Mouse (Mus musculus): ENCODE results near the gene Rpl9-ps1.

Gene Rpl9-ps1

DNA sequence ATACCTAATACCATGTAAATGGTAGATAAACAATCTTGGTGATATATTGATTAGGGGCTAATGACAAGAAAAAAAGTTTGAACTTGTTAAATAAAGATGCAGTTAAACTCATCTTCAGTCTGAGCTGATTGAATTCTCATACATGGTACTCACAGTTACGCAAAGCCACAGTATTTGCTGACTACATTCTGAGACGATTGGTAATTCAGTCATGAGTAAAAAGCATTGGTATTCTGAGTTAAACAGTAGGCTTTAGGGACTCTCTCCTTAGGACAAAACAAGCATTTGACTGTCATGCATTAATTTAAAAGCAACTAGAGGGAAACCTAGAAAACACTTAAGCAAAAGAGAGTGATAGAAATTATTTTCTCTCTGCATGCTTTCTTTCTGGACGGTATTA is 21.8 kb downstream of the Rpl9-ps1 start:
- no peak for DNase-seq (ENCODE audit: low spot score)

GRCm38 (mm10) chr11:83619037-83619436 is 26.4 kb downstream of the Rpl9-ps1 start:
- no peak for DNase-seq (ENCODE audit: low spot score)

DNA sequence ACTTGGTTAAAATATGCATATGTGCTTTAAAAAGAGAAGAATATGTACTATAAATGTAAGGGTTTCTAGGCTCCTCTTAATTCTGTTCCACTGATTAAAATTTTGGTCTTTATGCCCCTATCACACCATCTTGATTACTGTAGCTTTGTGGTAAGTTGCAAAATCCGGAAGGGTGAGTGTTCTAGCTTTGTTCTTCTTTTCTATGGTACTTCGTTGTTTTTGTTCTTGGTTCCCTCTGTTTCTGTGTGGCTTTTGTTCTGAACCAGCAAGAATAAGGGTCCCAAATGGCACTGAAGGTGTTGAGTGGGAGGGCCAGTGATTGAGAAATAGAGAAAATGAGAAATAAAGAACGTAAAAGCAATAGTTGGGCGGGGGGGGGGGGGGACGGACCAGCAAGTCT is 27.2 kb downstream of the Rpl9-ps1 start:
- no peak for DNase-seq (ENCODE audit: low spot score)

- no peak for DNase-seq (ENCODE audit: low spot score)
These were observed 28.8 kb downstream of the Rpl9-ps1 start for GRCm38 (mm10) chr11:83616586-83616985.

DNA sequence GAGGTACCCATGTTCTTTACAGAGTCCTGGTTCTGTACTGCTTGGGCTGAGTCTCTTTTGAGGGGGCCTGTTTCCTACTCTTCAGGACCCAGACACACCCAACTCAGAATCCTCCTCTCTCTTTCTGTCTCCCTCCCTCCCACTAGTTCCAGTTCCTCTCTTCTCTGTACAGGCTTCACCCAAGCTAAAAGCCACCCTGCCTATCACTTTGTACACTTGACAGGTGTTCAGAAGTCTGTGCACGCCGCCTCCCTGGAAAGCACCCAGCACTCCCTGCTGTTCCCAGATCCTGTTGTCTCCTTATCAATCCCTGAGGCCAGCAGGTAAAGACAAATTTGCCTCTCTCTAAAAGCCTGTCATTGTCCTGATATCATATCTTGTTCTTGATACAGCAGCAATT is 34.5 kb downstream of the Rpl9-ps1 start:
- no peak for DNase-seq (ENCODE audit: low spot score)

DNA sequence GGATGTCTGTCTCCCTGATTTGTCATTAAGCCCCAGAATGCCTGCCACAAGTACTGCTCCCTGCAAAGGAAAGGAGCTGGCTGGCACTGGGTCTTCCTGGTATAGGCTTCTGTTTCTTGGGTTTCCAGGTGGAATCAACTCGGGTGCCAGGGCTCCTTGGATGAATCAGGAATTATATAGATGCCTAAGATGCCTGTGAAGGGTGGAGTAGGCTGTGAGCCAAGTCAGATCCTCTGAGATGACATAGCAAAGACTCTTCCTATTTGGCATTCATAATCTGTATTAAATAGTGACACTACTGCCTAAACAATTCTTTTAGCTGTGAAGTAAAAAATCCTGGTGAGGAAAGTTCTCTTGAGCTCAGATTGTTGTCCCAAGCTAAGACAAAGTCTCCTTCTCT is 39.0 kb downstream of the Rpl9-ps1 start:
- DNase-seq (ENCODE audit: low spot score), result no peak

- no peak for DNase-seq (ENCODE audit: low spot score)
These were observed 39.9 kb downstream of the Rpl9-ps1 start for GRCm38 (mm10) chr11:83605535-83605934.

DNA sequence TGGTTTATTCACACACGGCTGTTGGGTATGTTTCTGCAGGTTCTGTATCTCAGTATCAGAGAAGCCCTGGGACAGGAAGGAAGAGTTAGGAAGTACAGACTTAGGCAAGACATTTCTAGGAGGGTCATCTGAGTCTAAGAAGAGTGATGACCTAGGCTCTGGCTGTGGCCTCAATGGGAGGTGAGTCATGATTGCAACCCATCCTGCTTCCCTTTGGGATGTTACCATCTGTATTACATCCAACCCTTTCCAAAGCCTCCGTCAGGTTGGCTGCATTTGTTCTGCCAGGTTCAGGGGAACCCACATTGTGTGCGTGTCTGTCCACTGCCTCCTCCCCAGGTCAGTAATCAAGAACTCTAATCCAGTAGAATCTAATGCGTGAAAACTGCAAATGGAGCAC is 40.7 kb downstream of the Rpl9-ps1 start:
- no peak for DNase-seq (ENCODE audit: low spot score)

DNA sequence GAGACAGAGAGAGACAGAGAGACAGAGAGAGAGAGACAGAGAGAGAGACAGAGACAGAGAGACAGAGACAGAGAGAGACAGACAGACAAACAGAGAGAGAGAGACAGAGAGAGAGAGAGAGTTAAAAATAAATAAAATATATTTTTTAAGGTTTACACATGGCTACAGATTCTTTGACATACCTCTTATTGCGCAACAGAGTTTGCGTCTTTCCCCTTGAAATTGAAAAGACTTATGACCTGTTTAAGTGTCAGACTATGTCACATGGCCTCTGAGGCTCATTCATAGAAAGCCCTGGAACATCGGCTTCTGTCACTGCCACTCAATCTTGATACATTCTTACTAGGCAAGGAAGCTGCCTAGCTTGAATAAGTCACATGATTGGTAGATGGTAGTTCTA is 42.0 kb downstream of the Rpl9-ps1 start:
- DNase-seq (ENCODE audit: low spot score), result no peak

DNA sequence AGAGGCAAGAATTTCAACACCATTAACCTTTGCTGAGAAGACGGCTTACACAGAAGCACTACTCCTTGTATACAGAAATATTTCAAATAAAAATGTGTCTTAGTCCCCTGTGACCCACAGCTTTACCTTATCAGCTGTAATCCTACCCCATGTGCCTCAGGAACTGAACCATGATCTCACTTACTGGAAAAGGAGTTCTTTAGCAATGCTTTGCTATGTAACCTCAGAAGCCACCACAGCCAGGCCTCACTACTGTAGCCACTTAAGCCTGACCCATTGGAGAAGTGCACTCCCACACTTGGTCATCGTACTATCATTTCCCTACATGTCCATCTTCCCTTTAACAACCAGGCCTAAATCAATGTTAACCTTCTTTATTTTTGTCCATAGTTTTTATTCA is 44.8 kb downstream of the Rpl9-ps1 start:
- DNase-seq (ENCODE audit: low spot score), result no peak

DNA sequence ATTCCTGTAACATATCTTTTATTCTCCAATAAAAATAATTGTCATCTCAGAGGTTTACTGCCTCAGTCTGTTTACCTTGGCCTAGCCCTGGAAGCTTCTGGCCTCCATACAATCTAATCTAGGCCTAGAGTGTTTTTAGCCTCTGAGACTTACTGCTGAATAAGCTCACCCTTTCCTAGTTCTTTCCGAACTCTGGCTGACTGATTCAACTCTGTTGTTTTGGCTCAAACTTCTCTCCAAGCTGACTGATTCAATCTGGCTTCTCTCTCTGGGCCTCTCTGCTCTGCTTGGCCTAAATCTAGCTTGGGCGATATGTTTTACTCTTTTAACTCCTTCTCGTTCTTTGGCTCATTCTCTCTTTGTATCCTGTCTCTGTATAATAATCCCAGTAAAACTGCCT is 46.4 kb downstream of the Rpl9-ps1 start:
- DNase-seq (ENCODE audit: low spot score), result no peak

DNA sequence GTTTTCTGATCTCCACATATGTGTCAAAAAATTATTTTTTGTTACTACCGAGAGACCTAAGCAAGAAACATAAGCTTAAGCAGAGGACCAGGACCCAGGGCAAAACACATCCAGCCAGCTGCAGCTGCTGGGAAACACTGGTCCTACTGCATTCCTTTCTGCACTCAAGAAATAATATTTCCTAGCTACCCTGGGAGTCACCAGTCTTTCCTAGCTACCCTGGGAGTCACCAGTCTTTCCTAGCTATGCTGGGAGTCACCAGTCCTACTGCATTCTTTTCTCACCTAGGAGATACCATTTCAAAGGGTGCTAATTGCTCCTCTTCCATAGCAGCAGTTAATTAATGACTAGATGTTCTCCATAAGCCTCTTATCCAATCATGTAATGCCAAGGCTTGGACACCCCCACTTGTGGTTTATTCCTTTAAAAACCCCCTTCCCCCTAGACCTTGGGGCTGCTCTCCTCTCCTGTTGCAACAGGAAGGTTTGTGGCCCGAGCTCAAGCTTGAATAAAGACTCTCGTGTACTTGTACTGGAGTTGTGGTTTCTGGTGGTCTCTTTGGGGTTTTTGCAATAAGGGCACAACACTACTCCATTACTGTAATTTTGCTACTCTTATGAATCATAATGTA is 47.1 kb downstream of the Rpl9-ps1 start:
- no peak for DNase-seq (ENCODE audit: low spot score)

DNA sequence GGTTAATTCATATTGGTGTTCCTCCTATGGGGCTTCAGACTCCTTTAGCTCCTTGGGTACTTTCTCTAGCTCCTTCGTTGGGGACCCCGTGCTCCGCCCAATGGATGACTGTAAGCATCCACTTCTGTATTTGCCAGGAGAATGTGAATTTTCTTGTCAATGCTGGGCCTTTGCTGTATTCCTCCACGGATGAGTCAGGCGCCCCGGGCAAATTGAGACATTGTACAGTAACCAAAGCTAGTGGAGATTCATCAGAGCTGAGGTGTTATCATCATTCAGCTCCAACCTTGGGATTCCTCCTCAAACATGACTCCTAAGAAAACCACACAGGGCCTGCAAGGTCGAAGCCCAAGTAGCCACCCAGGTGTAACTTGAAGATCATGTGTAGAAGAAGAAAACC is 47.6 kb downstream of the Rpl9-ps1 start:
- no peak for DNase-seq (ENCODE audit: low spot score)

DNA sequence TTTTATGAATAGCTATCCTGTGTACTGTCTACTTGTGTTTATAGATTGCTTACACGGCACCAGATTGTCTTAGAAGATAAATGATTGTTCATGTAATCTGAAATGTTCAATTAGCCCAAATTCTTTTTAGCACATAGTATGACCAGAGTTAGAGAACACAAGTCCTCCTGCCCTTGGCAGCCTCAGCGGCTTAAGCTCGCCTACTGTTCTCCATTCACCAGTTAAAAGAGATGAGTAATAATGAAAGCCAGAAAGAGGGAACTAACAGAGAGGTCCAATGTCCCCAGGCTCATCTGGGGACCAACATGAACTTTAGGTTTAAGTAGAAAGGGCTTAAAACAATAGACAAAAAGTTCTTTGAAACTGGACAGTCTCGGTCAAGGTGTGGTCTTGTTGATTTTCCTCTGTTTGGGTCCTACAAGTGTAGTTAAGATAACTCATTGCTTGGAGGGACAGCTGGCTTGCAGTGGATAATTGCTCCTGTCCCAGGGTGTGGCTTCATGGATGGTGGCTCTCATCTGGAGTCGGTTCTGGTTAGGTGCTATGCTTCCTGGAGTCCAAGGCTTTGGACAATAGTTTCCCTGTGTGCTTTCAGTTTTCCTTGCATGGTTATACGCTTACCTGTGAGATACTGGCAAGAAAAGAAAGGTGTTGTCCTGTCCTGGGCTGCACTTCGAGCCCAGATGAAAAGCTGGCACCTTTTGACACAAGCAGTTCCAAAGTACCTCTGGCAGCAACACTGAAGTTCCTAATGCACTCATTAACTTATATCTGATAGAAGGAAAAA is 49.6 kb downstream of the Rpl9-ps1 start:
- no peak for DNase-seq (ENCODE audit: low spot score)

Measured in c-Kit-positive CD71-positive TER-119-positive erythroid progenitor cells, embryonic 14.5 days (primary cell).